Mouse (Mus musculus) left cerebral cortex, adult 2 months (tissue): ENCODE results near the gene Cabp7. TPM values are rescaled to one million over a fixed set of nuclear protein-coding genes. Genes with fewer than 3 reads are reported as not detected.

Source experiments
- DNase-seq, 2 experiments: peaks; one replicate each; pipeline ENCODE4 v3.0.0; 2021 to 2022; ENCODE audit warnings: low spot score in 2 of 2, mixed read lengths in 1 of 2; ENCODE audit errors: extremely low spot score in 1 of 2
- H3K27ac ChIP-seq: fragments of 200-600 bp; 2 replicates; pipeline ENCODE4 v1.8.1; 2022
- H3K4me3 ChIP-seq: fragments of 200-600 bp; 2 replicates; pipeline ENCODE4 v1.8.1; 2022
- CTCF ChIP-seq: fragments of 200-600 bp; IDR thresholded peaks from 2 replicates; pipeline ENCODE4 v1.8.1; 2022; ENCODE audit warnings: antibody characterized with exemption, mild to moderate bottlenecking, moderate library complexity
- intact Hi-C: fragments of 180-260 bp; cut with DNase I; formaldehyde crosslinking; loops from one replicate; pipeline ENCODE4 v1.15.1; 2025
- long read RNA-seq, 2 experiments: library from polyadenylated mRNA; stranded (forward); transcript quantifications; one replicate each; pipeline ENCODE4 v2.0.0; 2021; ENCODE audit warnings: borderline mapping rate in 2 of 2
- total RNA-seq, 2 experiments: library from RNA; stranded (reverse); gene quantifications; 2 replicates each; pipeline ENCODE4 v1.2.3; 2021

The Cabp7 gene
- total RNA-seq, result 10 to 100 TPM; 15.6 to 22.7 TPM
- long read RNA-seq, experiment 1, transcript Cabp7-201 (5 exons, 2,628 nt), result major isoform, 53 of 61 reads
- long read RNA-seq, experiment 1, partial matches to known transcripts, result 5 of 61 reads
- long read RNA-seq, experiment 1, other reads (novel, unspliced or antisense), result 3 of 61 reads
- long read RNA-seq, experiment 2, transcript Cabp7-201 (5 exons, 2,628 nt), result major isoform, 40 of 43 reads
- long read RNA-seq, experiment 2, partial matches to known transcripts, result 2 of 43 reads
- long read RNA-seq, experiment 2, other reads (novel, unspliced or antisense), result 1 of 43 reads

- Histone ChIP-seq H3K4me3 (peak within 1 kb of the TSS; percentile 49), H3K27ac (no peak within 1 kb of the TSS)
- intact Hi-C loops, result loop anchor here (5.0 kb wide), 1 partner anchor 76 kb away; no protein-coding TSS in a partner anchor
- TF ChIP-seq CTCF, result no peak
- no peak for DNase-seq
These were observed at the start of gene Cabp7 for GRCm38 (mm10) chr11:4746733-4747132. TSS of gene Cabp7 (minus strand) at chr11:4746778.

GRCm38 (mm10) chr11:4793006-4793405, 46.4 kb upstream of the Cabp7 start:
- intact Hi-C loops, result no loop called here
- Histone ChIP-seq H3K27ac (no peak overlapping the region), H3K4me3 (no peak overlapping the region)
- no peak for DNase-seq
- TF ChIP-seq CTCF, result no peak

- DNase-seq, result no peak
- no peak for TF ChIP-seq CTCF
- intact Hi-C loops, result no loop called here
These were observed 45.0 kb upstream of the Cabp7 start for GRCm38 (mm10) chr11:4791549-4791948.

GRCm38 (mm10) chr11:4789691-4790090, 43.1 kb upstream of the Cabp7 start:
- no peak for DNase-seq
- intact Hi-C loops, result no loop called here
- Histone ChIP-seq H3K27ac (no peak overlapping the region), H3K4me3 (no peak overlapping the region)
- TF ChIP-seq CTCF, result no peak

More at GRCm38 (mm10) chr11:4791549-4791948, 45.0 kb upstream of the Cabp7 start:
- Histone ChIP-seq H3K27ac (no peak overlapping the region), H3K4me3 (no peak overlapping the region)

GRCm38 (mm10) chr11:4784629-4785142, 38.1 kb upstream of the Cabp7 start:
- TF ChIP-seq CTCF, result no peak
- Histone ChIP-seq H3K27ac (no peak overlapping the region), H3K4me3 (no peak overlapping the region)
- DNase-seq, result no peak
- intact Hi-C loops, result no loop called here

- no peak for DNase-seq
- H3K4me3 ChIP-seq, result no peak overlapping the region
- TF ChIP-seq CTCF, result no peak
- H3K27ac ChIP-seq, result no peak overlapping the region
- intact Hi-C loops, result no loop called here
These were observed 36.5 kb upstream of the Cabp7 start for GRCm38 (mm10) chr11:4783116-4783515.

GRCm38 (mm10) chr11:4780927-4781326, 34.3 kb upstream of the Cabp7 start:
- intact Hi-C loops, result no loop called here
- Histone ChIP-seq H3K4me3 (no peak overlapping the region), H3K27ac (no peak overlapping the region)
- no peak for DNase-seq
- TF ChIP-seq CTCF, result no peak

GRCm38 (mm10) chr11:4772925-4773324, 26.3 kb upstream of the Cabp7 start:
- DNase-seq, result peak; percentile 59 to 67
- no peak overlapping the region for H3K4me3 ChIP-seq
- no peak overlapping the region for H3K27ac ChIP-seq
- intact Hi-C loops, result loop anchor here (5.0 kb wide), 1 partner anchor 336 kb away; no protein-coding TSS in a partner anchor
- peak; percentile 71 for TF ChIP-seq CTCF

GRCm38 (mm10) chr11:4771756-4772155, 25.2 kb upstream of the Cabp7 start:
- Histone ChIP-seq H3K4me3 (no peak overlapping the region), H3K27ac (no peak overlapping the region)
- intact Hi-C loops, result loop anchor here (5.0 kb wide), 1 partner anchor 334 kb away; no protein-coding TSS in a partner anchor
- DNase-seq, result no peak
- TF ChIP-seq CTCF, result no peak

GRCm38 (mm10) chr11:4769881-4770280, 23.3 kb upstream of the Cabp7 start:
- Histone ChIP-seq H3K4me3 (no peak overlapping the region), H3K27ac (no peak overlapping the region)
- no peak for DNase-seq
- no peak for TF ChIP-seq CTCF
- intact Hi-C loops, result loop anchor here (5.0 kb wide), 1 partner anchor 333 kb away; no protein-coding TSS in a partner anchor

- no peak for DNase-seq
- intact Hi-C loops, result no loop called here
- Histone ChIP-seq H3K27ac (peak overlapping the region; percentile 8; the same call in 1 of the 2 replicates), H3K4me3 (no peak overlapping the region)
- TF ChIP-seq CTCF, result no peak
These were observed 22.7 kb upstream of the Cabp7 start for GRCm38 (mm10) chr11:4769293-4769692.

- intact Hi-C loops, result no loop called here
- H3K27ac ChIP-seq, result peak overlapping the region; percentile 8; the same call in 1 of the 2 replicates
- DNase-seq, result no peak
- no peak overlapping the region for H3K4me3 ChIP-seq
- no peak for TF ChIP-seq CTCF
These were observed 21.8 kb upstream of the Cabp7 start for GRCm38 (mm10) chr11:4768399-4768798.
